Mouse (Mus musculus) myocyte (in vitro differentiated cells): ENCODE results near the gene Tyw5.

Source experiments
- CEBPB ChIP-seq: IDR thresholded peaks from 2 replicates; pipeline ENCODE4 v1.6.1; 2011; ENCODE audit warnings: mild to moderate bottlenecking, moderate library complexity; ENCODE audit not compliant: poor library complexity, insufficient read depth, severe bottlenecking
- MAX ChIP-seq: IDR thresholded peaks from one replicate; pipeline ENCODE4 v1.6.1; 2011; ENCODE audit warnings: low read depth, mild to moderate bottlenecking, control low read depth
- POLR2A ChIP-seq: IDR thresholded peaks from one replicate; pipeline ENCODE4 v1.6.1; 2011; ENCODE audit warnings: low read depth, mild to moderate bottlenecking, control low read depth, moderate library complexity; ENCODE audit not compliant: insufficient read length
- POLR2AphosphoS2 ChIP-seq: IDR thresholded peaks from one replicate; pipeline ENCODE4 v1.6.1; 2011; ENCODE audit warnings: low read depth, control low read depth; ENCODE audit not compliant: insufficient read length
- TCF12 ChIP-seq: IDR thresholded peaks from one replicate; pipeline ENCODE4 v1.6.1; 2011; ENCODE audit warnings: mild to moderate bottlenecking, control low read depth; ENCODE audit not compliant: poor library complexity, insufficient read depth, severe bottlenecking
- USF1 ChIP-seq: IDR thresholded peaks from one replicate; pipeline ENCODE4 v1.6.1; 2011; ENCODE audit warnings: low read depth, mild to moderate bottlenecking, control low read depth, moderate library complexity

GRCm38 (mm10) chr1:57341197-57341596 is 65.7 kb downstream of the Tyw5 start:
- TF ChIP-seq MAX, result no peak
- no peak for TF ChIP-seq POLR2A
- TF ChIP-seq CEBPB, result no peak
- TF ChIP-seq TCF12, result no peak
- TF ChIP-seq USF1, result no peak
- no peak for TF ChIP-seq POLR2AphosphoS2
